Mouse (Mus musculus) urinary bladder, postnatal 4 days (tissue): Measurements from ENCODE around the gene Atf4.

ENCODE experiments used
- DNase-seq, 2 experiments: peaks; one replicate each; pipeline ENCODE4 v3.0.0; 2021 to 2022; ENCODE audit warnings: low spot score in 2 of 2

Gene Atf4

GRCm38 (mm10) chr15:80280646-80281045, 25.7 kb downstream of the Atf4 start:
- no peak for DNase-seq

DNA sequence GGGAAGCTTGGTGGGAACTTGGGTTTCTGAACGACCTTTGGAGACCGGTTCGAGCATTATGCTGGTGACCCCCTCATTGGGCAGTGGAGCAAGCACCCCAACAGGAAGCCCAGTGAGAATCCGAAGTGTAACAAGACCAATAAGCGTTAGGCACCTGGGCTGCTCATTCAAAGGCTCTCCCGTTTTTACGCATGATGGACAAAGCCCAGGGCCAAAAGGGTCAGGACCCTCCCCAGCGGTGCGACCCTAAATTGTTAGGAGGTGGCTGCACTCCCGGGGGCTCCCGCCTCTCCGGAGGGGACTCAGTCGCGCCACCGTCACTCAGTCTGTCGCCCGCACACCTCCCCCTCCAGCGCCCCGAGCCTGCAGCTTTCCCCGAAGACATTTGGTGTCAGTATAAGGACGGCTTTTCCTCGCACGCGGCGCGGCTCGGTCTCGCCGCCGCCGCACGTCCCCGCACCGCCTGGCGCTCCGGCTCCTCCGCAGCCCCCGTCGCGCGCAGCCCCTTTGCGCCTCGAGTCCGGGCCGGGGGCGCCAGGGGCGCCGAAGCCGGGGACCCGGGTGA, 31.9 kb downstream of the Atf4 start, which contains the start of gene Cacna1i:
Gene Cacna1i, plus strand, starts transcription at position 388 of the 565 bp plus-strand sequence.
- no peak for DNase-seq

GRCm38 (mm10) chr15:80288036-80288435, 33.1 kb downstream of the Atf4 start:
- DNase-seq = no peak

GRCm38 (mm10) chr15:80289436-80289835, 34.5 kb downstream of the Atf4 start:
- DNase-seq = peak; percentile 43 to 67

DNA sequence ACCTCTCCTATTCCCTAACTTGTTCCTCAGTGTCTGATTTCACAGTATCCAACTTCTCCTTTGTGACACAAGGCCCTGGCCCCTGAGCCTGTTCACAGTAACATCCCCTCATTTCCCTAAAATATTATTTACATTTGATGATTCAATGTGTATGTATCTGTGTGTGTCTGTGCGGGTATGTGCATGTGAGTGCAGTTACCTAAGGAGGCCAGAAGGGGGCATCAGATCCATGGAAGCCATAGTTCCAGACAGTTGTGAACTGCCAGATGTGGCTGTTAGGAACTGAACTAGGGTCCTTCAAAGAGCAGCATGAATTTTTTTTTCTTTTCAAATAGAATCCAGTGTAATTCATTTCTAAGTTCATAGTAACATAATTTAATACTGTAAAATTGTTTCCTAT, 42.2 kb downstream of the Atf4 start:
- no peak for DNase-seq

DNA sequence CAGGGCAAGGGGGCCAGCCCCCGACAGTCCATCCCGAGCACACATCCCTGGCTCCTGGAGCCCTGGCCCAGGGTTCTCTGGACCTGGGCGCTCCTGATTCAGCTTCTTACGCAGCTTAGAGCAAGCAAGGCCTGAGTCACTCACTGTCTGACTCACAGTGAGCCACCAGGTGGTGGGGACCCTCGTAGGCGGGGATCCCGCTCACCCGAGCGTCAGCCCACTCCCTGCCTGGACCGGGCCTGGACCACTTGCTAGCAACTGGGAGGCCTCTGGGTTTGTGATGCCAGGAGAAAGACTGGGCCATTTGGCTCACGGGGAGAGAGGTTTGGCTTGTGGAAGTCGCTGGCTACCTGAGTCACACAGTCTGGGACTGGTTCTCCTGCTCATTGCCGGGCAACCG, 48.8 kb downstream of the Atf4 start:
- no peak for DNase-seq

GRCm38 (mm10) chr15:80304188-80304587, 49.2 kb downstream of the Atf4 start:
- no peak for DNase-seq

GRCm38 (mm10) chr15:80306146-80306545, 51.2 kb downstream of the Atf4 start:
- no peak for DNase-seq
